Mouse (Mus musculus) spleen, adult 18-20 months (tissue): Measurements from ENCODE around the gene Cyfip2.

Experiments used
- DNase-seq, 2 experiments: peaks; one replicate each; pipeline ENCODE4 v3.0.0; 2022; ENCODE audit warnings: mixed read lengths in 2 of 2

The Cyfip2 gene

DNA sequence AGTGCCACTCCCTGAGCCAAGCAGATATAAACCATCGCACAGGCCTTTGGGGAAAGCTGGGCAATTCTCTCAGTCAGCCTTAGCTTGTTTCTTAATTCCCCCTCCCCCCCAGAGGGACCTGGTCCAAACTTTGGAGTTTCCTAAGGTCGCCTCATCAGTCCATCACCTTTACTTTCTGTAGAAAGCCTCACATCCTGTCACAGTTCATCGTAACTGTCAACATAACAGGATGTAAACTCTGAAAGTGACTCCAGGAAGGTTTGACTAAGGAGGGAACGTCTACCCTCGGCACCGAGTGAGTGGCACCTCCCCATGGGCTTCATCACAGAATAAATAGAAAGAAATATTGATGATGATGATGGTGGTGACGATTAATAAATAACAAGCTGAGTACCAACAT lies 4.9 kb downstream of the Cyfip2 start:
- no peak for DNase-seq

DNA sequence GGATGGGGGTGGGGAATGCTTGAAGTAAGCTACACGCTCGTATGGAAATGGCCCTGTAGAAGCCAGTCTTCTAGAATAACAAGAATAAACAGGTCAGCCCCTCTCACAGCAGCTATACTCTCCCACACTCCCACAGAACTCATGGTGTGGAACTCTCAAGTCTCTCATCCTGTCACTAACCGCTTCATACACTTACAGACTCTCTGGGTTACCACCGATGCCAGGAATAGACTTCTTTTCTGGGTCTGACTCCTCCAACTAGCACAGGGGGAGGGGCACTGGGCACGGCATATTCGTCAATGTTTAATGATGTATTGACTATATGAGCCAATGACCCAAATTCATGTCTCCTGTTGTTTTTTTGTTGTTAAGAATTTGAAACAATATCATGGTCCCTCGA lies 5.9 kb downstream of the Cyfip2 start:
- no peak for DNase-seq

- no peak for DNase-seq
Measured at GRCm38 (mm10) chr11:46305881-46306520, 6.7 kb downstream of the Cyfip2 start.

DNA sequence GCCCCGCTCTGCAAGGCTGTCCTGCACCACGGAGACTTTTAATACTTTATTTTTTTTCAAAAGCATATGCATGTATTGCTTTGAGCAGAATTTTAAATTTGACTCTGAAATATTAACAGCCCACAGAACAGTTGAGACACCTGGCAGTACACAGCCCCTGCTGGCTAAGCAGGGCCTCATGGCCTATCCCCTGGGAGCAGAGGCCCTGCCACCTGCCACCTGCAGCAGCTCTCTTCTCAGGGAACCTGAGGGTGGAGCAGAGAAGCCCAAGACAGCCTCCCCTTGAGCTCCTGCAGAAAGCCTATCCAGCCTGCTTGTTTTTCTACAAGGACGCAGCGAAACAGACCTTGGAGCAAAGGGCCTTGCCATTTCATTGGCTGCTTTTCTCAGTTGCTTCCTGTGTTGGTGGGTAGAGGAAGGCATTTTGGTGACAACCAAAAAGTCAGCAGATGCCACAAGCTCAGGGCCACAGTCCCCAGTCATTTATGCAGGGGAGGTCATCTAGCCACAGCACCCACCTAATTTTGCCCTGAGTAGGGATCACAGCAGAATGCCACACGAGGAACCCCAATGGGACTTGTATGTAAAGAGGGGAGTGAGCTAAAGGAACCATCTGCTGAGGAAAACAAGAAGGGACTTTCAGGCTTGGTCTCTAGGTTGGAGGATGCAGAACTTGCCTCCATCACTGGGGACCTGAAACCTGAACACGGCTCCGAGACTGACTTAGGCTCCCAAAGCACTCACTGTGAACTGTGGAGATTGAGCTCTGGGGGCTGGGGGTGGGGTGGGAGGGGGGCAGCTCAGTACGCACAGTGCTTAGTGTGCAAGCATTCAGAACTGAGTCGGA lies 7.6 kb downstream of the Cyfip2 start:
- peak; percentile 39 to 40 for DNase-seq

GRCm38 (mm10) chr11:46304093-46304492 lies 8.6 kb downstream of the Cyfip2 start:
- no peak for DNase-seq

DNA sequence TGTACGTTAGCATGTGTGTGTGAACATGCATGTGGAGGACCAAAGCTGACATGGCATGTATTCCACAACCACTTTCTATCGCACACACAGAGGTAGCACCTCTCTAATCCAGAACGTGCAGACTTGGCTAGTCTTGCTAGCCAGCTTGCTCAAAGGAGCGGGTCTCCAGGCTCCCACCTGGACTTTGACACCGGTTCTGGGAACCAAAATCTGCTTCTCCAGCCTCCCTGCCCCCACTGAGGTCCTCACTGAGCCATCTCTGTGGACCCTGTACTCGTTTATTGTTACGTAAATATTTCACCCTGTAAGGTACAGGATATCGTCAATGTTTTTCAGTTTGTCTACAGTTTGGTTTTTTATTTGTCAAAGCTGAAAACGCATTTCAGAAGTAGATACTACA lies 10.2 kb downstream of the Cyfip2 start:
- no peak for DNase-seq

- DNase-seq = no peak
Measured at GRCm38 (mm10) chr11:46301579-46302248, 10.9 kb downstream of the Cyfip2 start.

DNA sequence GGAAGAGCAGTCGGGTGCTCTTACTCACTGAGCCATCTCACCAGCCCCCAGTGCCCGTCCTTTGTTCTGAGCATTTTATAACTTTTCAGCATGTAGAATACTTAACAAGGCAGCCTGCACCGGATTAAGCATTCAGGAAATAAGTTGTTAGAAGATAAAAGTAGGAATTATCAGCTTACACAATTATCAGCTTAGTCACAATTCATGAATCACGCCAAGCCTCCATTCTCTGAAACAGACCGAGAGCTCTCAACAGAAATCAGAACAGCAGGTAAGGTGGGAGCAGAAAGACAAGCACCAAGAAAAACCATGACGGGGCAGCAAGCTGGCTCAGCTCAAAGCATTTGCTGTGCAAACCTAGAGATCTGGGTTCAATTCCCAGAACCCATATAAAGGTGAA lies 12.8 kb downstream of the Cyfip2 start:
- no peak for DNase-seq

DNA sequence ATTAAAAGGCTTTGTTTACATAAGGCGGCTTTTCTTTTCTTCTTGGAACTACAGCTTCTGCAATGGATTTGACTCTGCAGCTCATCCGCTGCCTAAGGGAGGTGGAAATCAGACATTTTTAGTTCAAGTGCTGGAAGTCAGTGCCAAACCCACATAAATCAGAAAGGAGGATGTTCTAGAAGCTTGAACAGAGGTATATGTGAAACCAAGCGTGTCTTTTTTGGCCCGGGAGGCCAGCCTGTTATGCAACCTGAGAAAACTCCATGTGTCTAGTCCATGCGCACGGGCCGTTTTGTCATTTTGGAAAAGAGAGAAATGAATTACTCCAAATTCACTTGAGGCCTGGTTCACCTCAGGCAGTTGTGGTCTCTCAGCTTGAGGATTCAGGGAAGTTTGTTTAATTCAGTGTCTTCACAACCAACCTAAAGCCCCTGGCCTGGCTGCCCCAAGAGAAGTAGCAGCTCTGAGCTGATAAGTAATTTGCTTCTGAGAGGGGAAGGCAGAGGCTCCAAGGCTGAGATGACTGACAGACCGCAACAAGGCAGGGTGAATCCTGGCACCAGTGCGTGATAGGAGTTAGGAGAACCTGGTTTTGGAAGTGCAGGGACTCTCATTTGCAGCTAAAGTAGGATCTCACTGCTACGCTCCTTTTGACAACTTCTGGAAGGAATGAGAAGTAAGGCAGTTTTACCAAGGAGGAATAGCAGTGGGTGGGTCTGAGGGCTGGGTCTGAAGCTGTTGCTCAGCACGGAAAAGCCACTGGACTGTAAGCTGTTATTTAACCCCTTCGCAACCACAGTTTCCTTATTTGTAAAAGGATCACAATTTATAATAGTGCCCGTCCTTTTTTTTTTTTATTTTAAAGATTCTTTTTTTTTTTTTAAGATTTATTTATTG lies 13.5 kb downstream of the Cyfip2 start:
- no peak for DNase-seq

GRCm38 (mm10) chr11:46294390-46294789 lies 18.3 kb downstream of the Cyfip2 start:
- DNase-seq = no peak

GRCm38 (mm10) chr11:46293491-46293890 lies 19.2 kb downstream of the Cyfip2 start:
- DNase-seq = no peak

GRCm38 (mm10) chr11:46290988-46291405 lies 21.7 kb downstream of the Cyfip2 start:
- no peak for DNase-seq

- DNase-seq = no peak
Measured at GRCm38 (mm10) chr11:46289561-46289960, 23.1 kb downstream of the Cyfip2 start.

DNA sequence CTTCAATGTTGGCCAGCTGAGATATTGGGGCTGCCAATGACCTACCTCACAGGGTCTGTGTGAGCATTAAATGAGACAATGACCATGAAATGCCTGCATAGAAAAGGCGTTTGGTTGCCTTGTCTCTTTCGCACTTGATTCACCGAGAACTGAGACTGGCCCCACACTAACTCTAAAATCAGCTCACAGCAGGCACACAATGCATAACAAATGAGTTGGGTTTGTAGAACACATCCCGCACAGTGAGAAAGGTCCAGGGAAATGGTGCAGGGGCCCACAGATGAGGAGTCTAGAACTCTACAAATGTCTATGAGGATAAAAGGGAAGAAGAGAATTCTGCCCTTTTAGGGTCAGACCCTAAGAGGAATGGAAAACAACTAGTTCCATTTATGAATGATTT lies 23.6 kb downstream of the Cyfip2 start:
- DNase-seq = no peak

- DNase-seq = no peak
Measured at GRCm38 (mm10) chr11:46288091-46288490, 24.6 kb downstream of the Cyfip2 start.

DNA sequence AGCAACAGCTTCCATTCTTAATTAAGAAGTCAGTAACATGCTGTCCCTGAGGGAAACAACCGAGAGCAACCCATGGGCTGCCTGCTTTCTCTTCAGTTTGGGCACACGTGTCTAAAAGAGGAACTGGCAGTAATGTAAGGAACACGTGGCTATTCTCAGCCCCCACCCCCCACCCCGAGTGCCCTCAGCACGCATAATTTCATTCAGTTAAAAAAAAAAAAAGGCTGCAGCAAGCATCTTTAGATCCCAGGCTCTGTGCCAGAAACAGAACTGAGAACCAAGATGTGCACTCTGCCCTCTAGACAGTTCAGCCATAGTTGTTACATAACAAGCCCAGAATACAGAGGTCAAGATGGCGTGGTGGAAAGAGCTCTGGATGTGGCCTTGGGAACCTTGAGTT lies 25.9 kb downstream of the Cyfip2 start:
- DNase-seq = peak; percentile 40 to 45

GRCm38 (mm10) chr11:46283800-46284199 lies 28.9 kb downstream of the Cyfip2 start:
- no peak for DNase-seq

DNA sequence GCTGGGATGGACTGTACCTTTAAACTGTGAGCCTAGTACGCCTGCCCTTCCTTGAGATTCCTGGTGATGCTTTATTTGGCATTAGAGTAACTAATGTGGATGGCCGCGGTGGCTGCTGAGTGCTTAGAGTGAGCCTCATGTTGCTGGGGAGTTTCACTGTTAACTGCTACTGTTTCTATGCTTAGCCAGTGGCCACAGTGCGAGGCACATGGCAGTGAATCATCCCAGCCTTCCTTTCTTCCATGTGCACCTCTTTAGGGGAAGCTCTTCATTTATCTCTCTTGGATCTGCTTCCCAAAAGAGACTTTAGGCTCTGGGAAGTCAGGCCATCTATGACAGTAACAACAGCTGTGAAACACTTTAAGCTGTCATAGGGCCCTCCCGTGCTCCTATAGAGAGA lies 30.0 kb downstream of the Cyfip2 start:
- DNase-seq = no peak

- DNase-seq = no peak
Measured at GRCm38 (mm10) chr11:46278709-46279108, 34.0 kb downstream of the Cyfip2 start.

- DNase-seq = no peak
Measured at GRCm38 (mm10) chr11:46278140-46278539, 34.5 kb downstream of the Cyfip2 start.

GRCm38 (mm10) chr11:46276778-46277177 lies 35.9 kb downstream of the Cyfip2 start:
- DNase-seq = peak in 1 of 2 experiments; percentile 42

DNA sequence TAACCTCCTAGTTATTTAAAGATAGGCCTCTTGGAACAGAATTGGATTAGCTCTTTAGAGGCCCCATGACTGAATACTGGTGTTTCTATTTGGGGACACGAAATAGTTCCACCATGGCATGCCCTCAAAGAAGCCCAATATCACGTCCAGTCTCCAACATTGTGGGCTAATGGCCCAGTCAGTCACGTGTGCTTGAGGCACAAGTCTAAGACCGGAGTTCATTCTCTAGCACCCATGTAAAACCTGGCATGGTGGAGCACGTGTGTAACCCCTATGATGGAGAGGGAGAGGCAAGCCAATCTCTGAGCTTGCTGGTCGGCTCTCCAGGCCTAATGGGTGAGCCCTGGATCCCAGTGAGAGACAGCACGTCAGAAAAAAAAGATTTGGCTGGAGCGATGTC lies 36.5 kb downstream of the Cyfip2 start:
- no peak for DNase-seq

- peak; percentile 73 to 86 for DNase-seq
Measured at GRCm38 (mm10) chr11:46275302-46275701, 37.4 kb downstream of the Cyfip2 start.
